Mouse (Mus musculus): Measurements from ENCODE around the gene Plekhg6.

- no peak for TF ChIP-seq CTCF (IDR thresholded peaks at IDR 0.05; ENCODE audit: low read depth)
- TF ChIP-seq EP300 (IDR thresholded peaks at IDR 0.05; ENCODE audit: low read depth) = no peak
Observed at GRCm38 (mm10) chr6:125367758-125368371, 12.7 kb downstream of the Plekhg6 start.
